38 mouse cellular contexts compared by ENCODE assay signal in the genomic region with DNA sequence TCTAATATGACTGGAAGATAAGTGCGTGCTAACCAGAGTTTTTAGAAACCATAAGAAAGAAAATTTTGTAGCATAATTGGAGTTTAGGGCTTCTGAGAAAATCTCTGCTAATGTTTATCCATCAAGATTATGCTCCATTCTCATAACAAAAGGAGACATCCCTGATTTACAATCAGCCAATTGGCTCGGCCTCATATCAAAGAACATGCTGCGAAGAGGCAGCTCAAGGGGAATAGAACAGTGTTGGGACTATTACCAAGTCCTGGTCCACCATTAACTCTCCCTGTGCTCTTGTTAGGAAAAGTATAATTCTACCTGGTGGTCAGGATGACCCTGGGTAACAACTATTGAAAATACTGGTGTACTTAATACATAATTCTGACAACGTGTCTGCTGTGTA. TPM values are rescaled to one million over a fixed set of nuclear protein-coding genes. Genes with fewer than 3 reads are reported as not detected.
"Had no signal": no experiment of that assay in that cellular context is flagged by ENCODE, and none has a peak within 500 bp of the region (broad histone marks: within the 10 kb centered on the region; RNA-seq: fewer than 3 reads in every experiment).

No protein-coding gene starts in this region.

- H3K4me1 ChIP-seq: heart, embryonic 13.5 days; heart, embryonic 15.5 days; hindbrain, embryonic 15.5 days; kidney, embryonic 15.5 days; limb, embryonic 13.5 days; limb, embryonic 15.5 days; liver, embryonic 12.5 days had no signal

- H3K4me2 ChIP-seq: heart, embryonic 11.5 days; heart, embryonic 13.5 days; heart, embryonic 15.5 days; hindbrain, embryonic 15.5 days; kidney, embryonic 15.5 days; limb, embryonic 13.5 days; limb, embryonic 15.5 days; liver, embryonic 12.5 days had no signal

- H3K36me3 ChIP-seq: heart, embryonic 13.5 days; heart, embryonic 15.5 days; hindbrain, embryonic 15.5 days; kidney, embryonic 15.5 days; limb, embryonic 13.5 days; limb, embryonic 15.5 days; liver, embryonic 12.5 days had no signal

- H3K9ac ChIP-seq: heart, embryonic 13.5 days; heart, embryonic 15.5 days; hindbrain, embryonic 15.5 days; kidney, embryonic 15.5 days; limb, embryonic 13.5 days; limb, embryonic 15.5 days; liver, embryonic 12.5 days; liver, embryonic 14.5 days had no signal

- H3K4me3 ChIP-seq: heart, adult 2 months; heart, embryonic 13.5 days; heart, embryonic 15.5 days; hindbrain, embryonic 15.5 days; kidney, embryonic 15.5 days; limb, embryonic 13.5 days; limb, embryonic 15.5 days; liver, embryonic 12.5 days had no signal

- DNase-seq: gastrocnemius, postnatal 36 days; heart, adult 11 months; heart, adult 2 months; heart, postnatal 14 days; heart, postnatal 36 days; kidney, adult 11 months; kidney, adult 2 months; kidney, adult 9 months; kidney, postnatal 14 days; kidney, postnatal 36 days; left cerebral cortex, postnatal 4 days had no signal

- H3K27me3 ChIP-seq: heart, embryonic 13.5 days; heart, embryonic 15.5 days; hindbrain, embryonic 15.5 days; kidney, embryonic 15.5 days; limb, embryonic 13.5 days; limb, embryonic 15.5 days; liver, embryonic 12.5 days had no signal

- H3K9me3 ChIP-seq: heart, embryonic 13.5 days; heart, embryonic 15.5 days; hindbrain, embryonic 15.5 days; kidney, embryonic 15.5 days; limb, embryonic 13.5 days; limb, embryonic 15.5 days; liver, embryonic 12.5 days had no signal

- H3K27ac ChIP-seq: heart, adult 2 months; heart, embryonic 13.5 days; heart, embryonic 15.5 days; hindbrain, embryonic 15.5 days; hindbrain, postnatal 0 days; kidney, embryonic 15.5 days; kidney, postnatal 0 days; limb, embryonic 13.5 days; limb, embryonic 15.5 days; liver, embryonic 12.5 days; liver, embryonic 14.5 days had no signal

- ATAC-seq: hindbrain, postnatal 0 days; intestine, embryonic 16.5 days; liver, embryonic 12.5 days had no signal

RNA-seq across cellular contexts. Expression of a gene that starts 50.4 kb away (rescaled TPM):
- total RNA-seq: gastrocnemius, adult 18-20 months; gastrocnemius, adult 8-10 months; gastrocnemius, postnatal 14 days; gastrocnemius, postnatal 36 days; heart, adult 2 months; heart, postnatal 14 days; heart, postnatal 36 days; hematopoietic stem cell, adult 5-6 weeks; hindbrain, postnatal 0 days; layer of hippocampus, adult 18-20 months; layer of hippocampus, adult 8-10 months; layer of hippocampus, postnatal 14 days; layer of hippocampus, postnatal 36 days; left cerebral cortex, adult 18-20 months; left cerebral cortex, adult 8-10 months; left cerebral cortex, postnatal 4 days; liver, adult 2 months had no signal
- polyA plus RNA-seq: gonadal fat pad, adult 2 months; heart, adult 2 months; heart, embryonic 13.5 days; heart, embryonic 15.5 days; heart, postnatal 0 days; hindbrain, postnatal 0 days; intestine, embryonic 14.5 days; intestine, embryonic 16.5 days; kidney, adult 2 months; kidney, postnatal 0 days; large intestine, adult 2 months; liver, adult 2 months had no signal
